Mouse (Mus musculus) T-helper 17 cell (primary cell): ENCODE data around the gene Dnaja2.

ENCODE experiments used
- in situ Hi-C, 2 experiments: fragments of 300-600 bp; cut with MboI, MseI; formaldehyde crosslinking; loops; 1 replicate in 1 of 2; 2 replicates in 1 of 2; pipeline ENCODE4 v1.15.1; 2025; ENCODE audit warnings: high pct_unique_total_duplicates in 2 of 2

Dnaja2 gene

DNA sequence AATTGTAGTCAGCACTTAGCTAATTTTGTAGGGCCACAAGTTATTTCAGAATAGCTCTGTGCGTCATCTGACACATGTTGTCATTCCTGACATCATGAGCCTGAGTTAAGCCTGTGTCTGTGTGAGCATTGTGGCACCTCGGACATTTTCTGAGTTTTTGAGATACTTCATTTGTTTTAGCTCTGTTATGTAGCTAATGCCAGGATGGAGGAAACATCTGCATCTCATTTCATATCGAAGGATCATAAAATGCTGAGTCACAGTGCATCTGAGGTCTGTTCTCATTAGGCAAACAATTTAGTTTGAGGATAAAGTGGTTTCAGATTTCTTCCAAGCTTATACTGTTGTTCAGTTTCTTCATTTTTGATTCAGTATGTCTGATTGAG, 2.5 kb upstream of the Dnaja2 start:
- in situ Hi-C loops = no loop called here

DNA sequence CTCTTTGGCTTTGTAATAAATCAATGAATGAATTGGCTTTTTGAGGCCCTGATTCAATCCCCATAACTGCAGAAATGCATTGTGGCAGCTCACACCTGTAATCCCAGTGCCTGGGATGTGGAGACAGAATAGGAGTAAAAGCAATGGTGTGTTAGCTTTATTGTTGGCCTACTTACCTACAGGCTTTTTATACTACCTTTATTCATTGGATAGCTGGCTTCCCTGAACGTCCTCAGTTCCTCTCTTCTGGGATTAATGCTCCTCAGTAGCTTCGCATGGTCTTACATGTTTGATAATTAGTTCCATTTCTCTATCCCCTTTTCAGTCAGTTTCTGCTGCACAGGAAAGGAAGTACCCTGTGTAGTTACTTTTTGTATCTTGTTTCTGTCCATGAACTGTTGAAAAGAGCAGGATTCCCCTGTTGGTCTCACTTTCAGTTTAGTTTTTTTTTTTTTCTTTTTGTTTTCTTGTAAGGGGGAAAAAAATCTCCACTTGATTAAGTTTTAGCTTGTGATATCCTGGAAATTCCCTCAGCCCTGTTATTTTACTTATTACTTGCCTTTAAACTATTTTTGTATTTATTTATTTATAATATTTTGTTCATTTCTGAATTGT, 1.9 kb upstream of the Dnaja2 start:
- in situ Hi-C loops = no loop called here

DNA sequence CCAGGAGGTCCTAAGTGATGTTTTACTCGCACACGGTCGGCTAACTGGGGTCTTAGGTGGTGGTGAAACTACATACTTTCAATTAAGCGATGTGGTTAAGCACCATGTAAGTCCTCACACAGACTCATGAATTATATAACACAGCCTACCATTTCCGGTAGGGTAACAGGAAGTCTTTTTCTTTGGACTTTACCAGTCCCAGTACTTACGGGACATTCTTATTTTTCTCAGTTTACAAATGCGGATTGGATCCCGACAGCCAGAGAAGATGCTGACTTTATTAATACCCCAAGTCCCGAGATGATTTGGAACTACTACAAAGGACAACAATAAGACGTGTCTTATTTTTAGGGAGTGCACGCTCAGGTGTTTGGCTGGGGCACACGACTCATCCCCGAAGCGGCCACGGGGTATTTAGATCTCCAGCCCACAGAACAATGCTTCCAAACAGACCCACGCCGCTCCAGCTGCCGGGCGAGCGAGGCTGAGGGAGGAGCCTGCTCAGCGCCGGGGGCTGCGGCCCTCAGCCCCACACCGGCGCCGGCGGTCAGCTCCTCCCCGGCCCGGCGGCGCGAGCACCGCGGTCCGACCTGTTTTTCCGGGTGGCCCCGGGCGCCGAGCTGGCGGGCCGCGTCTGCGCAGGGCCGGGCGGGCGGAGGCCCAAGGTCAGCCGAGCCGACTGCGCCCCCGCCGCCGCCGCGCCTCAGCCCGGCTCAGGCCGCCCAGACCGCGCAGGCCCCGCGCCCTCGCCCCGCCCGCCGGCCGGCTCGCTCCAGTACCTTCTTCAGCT, 558 bp downstream of the Dnaja2 start:
- in situ Hi-C loops = no loop called here

DNA sequence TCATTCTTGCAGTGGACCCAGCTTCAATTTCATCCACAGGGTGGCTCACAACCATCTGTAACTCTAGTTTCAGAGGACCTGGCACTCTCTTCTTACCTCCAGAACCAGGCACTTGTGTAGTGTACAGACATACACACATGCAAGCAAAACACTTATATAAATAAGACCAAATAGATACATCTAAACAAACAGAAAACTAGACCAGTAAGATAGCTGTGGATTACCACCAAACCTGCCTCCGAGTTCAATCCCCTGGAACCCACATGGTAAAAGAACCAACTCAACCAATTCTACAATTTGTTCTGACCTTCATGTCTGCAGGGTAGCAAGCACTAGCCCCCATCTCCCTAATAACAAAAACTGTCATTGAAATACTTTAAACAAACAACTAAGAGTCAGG, 3.2 kb downstream of the Dnaja2 start:
- in situ Hi-C loops = no loop called here

DNA sequence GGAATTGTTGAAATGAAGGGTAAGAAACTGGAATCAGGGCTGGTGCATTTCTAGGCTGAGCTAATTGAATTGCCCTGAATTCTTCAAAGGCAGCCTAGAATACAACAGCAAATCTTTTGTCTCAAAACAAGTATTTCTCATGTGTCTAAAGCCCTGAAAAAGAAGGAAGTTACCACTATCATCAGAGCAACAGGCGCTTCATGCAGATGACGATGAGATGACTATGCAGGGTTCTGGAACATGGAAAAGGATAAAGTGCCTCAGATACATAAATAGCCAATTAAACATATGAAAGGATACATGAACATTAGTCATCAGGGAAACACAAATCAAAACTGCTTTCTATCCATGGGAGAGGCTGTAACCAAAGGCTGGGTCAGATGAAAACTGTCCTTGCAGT, 18.8 kb downstream of the Dnaja2 start:
- in situ Hi-C loops = loop anchor here in 1 of 2 experiments (25.0 kb wide), 1 partner anchor 449 kb away; the partner anchor contains the start of genes Man2b1, Wdr83 and Wdr83os

DNA sequence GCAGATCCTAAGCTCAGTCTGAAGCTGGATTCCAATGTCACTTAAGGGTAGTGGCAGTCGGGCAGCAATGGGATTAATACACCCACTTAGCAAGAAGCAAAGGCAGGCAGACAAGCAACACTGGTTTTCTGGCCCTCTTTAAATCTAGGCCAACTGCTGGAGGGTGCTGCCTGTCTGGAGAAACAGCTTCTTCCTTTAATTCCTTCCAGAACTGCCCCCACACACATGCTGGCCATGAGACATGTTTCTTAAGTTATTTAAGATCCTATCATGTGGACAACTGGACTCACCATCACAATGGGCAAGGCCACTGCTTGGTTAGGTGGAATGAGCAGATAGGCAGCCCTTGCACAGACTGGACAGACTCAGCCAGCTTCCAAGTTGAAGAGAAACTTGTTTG, 21.0 kb downstream of the Dnaja2 start:
- in situ Hi-C loops = loop anchor here in 1 of 2 experiments (25.0 kb wide), 1 partner anchor 447 kb away; the partner anchor contains the start of genes Man2b1, Wdr83 and Wdr83os

DNA sequence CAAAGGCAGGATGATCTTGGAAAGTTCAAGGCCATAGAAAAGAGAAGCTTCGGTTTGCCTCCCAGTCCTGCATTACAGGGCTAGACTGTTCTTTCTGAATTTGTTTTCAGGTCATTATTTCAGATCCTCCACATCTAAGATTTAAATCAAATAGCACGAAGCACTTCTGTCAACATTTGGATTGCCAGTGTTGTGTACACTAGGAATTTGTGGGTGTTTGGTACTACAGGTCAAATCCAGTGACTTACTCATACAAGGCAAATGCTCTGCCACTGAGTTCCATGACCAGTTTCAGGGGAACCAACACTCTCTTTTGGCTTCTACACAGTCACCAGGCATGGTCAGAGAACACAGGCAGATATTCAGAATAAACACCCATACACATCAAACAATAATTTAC, 21.7 kb downstream of the Dnaja2 start:
- in situ Hi-C loops = loop anchor here in 1 of 2 experiments (25.0 kb wide), 1 partner anchor 446 kb away; the partner anchor contains the start of genes Man2b1, Wdr83 and Wdr83os

DNA sequence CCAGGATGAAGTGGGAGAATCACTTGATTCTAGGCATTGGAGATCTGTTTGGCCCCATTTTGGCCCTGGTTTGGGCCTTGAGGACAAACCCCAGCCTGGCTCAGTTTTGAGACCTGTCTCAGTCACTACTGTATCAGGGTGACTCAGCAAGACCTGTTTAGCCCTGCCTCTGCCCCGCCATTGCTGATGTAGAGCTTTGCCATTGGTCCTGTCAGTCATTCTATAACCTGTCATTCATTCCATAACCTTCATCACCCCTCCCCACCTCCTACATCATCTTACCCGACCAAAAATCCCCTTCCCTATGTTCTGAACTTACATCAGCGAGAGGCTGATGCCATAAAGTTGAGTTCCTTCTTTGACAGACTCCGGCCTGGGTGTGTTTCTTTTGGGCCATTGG, 22.3 kb downstream of the Dnaja2 start:
- in situ Hi-C loops = loop anchor here in 1 of 2 experiments (25.0 kb wide), 1 partner anchor 446 kb away; the partner anchor contains the start of genes Man2b1, Wdr83 and Wdr83os

DNA sequence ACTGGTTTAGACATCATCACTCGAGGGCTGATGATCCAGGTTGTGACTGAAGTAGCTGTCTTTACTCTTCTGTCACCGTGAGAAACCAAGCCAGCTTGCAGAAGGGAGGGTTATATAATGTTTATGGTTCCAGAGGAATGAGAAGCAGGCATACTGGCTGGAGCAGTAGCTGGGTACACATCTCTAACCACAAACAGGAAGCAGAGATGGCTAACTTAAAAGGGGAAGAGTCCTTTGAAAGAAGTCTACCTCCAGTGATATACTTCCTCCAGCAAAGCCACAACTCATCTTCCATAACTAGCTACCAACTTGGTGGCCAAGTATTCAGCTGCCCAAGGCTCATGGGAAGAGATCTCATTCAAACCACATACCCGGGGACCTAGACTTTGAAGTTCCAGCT, 23.7 kb downstream of the Dnaja2 start:
- in situ Hi-C loops = loop anchor here in 1 of 2 experiments (25.0 kb wide), 1 partner anchor 444 kb away; the partner anchor contains the start of genes Man2b1, Wdr83 and Wdr83os

DNA sequence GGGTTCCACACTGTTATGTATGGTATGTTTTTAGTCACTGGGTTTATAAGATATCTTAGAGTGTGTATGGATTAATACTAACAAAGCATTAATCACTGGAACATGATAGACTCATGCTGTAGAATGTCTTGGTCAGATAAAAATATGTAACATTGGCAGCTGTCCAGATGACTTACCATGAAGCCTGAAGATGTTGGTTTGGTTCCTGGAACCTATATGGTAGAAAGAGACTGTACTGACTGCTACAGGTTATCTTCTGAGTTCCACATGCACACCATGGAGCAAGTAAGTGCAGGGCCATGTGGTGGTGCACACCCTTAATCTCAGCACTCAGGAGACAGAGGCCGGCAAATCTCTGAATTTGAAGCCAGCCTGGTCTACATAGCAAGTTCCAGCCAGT, 24.4 kb downstream of the Dnaja2 start:
- in situ Hi-C loops = loop anchor here in 1 of 2 experiments (25.0 kb wide), 1 partner anchor 443 kb away; the partner anchor contains the start of genes Man2b1, Wdr83 and Wdr83os

DNA sequence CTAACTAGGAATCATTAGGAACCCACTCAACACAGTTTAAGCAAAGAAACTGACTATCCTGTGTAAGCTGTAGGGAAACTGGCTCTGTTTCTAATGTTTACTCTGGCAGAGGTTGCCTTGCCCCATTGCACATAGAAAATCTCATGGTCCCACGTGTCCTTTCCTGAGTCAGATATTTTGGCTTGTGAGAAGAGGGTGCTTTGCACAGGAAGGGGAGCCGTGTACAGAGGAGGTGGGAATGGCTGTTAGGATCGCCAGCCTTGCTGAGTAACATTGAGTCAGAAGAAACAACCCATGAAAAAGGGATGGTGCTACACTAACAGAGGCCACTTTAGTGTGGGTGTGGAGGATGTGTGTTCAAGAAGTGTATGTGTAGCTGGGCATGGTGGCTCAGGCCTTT, 26.2 kb downstream of the Dnaja2 start:
- in situ Hi-C loops = loop anchor here in 1 of 2 experiments (25.0 kb wide), 1 partner anchor 442 kb away; the partner anchor contains the start of genes Man2b1, Wdr83 and Wdr83os

DNA sequence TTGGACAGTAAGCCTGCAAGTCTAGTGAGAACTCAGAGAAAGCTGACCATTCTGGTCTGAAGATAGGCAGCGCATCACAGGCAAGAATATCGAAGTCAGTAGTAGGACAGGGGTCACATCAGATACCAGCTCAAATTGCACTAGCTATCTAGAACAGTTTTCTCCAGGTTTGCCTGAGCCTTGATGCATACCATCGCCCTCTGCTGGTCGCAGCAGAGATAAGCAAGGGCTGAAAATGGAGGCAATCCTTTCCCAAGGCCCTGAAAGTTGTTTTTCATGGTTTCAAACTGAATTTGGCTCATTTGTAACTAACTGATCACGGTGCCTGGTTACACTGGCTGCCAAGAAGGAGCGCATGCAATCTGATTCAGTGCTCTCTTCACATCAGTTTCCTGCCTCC, 29.0 kb downstream of the Dnaja2 start:
- in situ Hi-C loops = loop anchor here in 1 of 2 experiments (25.0 kb wide), 1 partner anchor 439 kb away; the partner anchor contains the start of genes Man2b1, Wdr83 and Wdr83os

DNA sequence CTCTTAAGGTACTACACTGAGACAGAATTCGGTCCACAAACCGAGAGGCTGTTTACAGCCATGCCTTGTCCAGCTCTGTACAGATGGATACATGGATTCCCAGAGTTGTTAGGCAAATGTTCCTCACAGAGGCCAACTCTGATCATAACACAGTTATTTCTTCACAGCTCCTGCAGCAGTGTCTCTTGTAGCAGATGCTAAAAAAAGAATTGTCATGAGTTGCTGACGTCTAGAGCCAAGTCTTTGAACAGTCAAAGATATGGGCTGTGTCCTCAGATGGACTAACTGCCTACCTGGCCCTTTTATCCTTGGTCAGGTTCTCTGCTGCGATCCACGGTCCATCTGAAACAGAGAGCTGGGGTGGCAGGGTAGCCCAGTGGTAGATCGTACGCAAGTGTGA, 31.1 kb downstream of the Dnaja2 start:
- in situ Hi-C loops = loop anchor here (5.0 kb wide), 1 partner anchor 67 kb away; no protein-coding TSS in a partner anchor

DNA sequence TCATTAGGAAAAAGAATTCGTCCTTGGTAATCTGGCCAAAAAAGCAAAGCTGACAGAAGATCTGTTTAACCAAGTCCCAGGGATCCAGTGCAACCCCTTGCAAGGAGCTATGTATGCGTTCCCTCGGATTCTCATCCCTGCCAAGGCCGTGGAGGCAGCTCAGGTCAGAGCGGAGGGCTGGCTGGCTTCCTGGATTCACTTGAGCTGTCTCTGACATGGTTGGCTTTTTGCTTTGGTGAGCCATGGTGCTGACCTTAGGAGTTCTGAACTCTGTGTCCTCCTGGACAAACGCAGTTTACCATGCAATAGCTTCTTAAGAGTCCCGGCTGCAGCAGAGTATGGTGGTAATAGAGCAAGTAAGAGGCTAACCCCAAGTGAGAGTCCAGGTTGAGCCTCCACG, 33.8 kb downstream of the Dnaja2 start:
- in situ Hi-C loops = loop anchor here (5.0 kb wide), 1 partner anchor 64 kb away; no protein-coding TSS in a partner anchor

DNA sequence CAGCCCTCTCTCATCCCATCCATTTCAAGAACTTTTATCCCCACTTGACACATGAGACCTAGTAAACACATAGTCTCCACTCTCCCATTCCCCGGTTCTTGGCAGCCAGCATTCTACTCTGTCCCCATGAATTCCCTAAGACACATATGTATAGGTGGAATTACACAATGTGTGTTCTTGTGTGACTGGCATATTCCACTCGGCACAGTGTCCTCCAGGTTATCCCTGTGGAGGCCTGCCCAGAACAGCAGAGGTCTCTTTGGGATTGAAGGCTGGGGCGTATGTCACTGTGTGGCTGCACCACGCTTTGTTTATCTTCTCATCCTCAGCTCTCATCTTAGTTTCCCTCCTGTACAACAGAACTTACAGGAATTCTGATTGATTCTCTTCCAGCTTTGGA, 34.6 kb downstream of the Dnaja2 start:
- in situ Hi-C loops = loop anchor here (5.0 kb wide), 1 partner anchor 63 kb away; no protein-coding TSS in a partner anchor

DNA sequence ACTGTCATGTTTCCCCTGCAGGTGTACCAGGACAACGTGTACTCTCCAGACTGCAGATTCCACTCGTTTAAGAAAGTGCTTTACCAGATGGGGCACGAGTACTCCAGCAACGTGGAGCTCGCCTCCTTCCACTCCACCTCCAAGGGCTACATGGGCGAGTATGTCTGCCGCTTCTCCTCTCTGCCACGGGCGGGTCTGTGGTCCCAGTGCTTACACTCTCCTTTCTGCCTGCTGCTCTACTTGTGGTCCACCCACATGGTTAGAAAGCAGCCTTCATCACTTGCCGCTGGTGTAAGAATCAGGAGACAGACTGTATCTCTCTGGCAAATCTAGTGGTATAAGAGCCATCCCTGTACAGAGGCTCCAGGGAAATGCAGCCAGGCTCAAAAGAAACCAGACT, 37.2 kb downstream of the Dnaja2 start:
- in situ Hi-C loops = loop anchor here in 1 of 2 experiments (10.0 kb wide), 1 partner anchor 1797 kb away; no protein-coding TSS in a partner anchor

DNA sequence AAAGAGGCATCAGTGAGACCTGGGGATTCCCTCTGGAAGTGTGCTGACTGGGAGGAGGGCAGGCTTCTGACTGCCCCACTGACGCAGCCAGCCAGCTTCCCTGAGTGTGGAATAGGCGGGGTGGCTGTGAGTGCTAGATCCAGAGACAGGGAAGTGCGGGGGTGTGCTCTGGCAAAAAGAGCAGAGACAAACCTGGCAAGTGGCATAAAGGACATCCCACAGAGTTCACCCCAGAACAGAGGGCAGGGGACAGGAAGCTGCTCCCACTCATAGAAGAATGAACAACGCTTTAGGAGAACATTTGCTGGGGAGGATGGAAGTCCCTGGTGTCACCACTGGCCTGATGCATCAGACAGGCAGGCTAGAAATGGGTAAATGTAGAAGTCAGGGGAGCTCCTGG, 37.8 kb downstream of the Dnaja2 start:
- in situ Hi-C loops = loop anchor here in 1 of 2 experiments (10.0 kb wide), 1 partner anchor 1797 kb away; no protein-coding TSS in a partner anchor

DNA sequence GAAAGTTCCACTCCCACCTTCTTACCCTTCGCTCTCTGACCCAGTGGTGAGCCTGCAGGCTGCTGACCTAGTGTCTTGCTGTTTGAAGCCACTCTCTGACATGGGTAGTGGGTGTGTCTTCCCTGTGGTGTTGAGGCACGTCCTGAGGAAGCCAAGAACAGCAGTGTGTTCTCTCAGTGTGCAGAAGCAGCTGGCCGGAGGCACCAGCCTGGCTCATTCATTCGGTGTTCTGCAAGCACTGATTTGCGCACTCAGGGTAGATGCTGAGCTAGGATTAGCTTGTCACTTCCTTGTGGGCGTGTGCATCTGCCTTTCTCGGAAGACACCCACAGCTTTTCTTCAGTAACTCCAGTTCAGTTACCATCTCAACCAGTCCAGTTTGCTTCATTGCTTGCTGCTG, 39.8 kb downstream of the Dnaja2 start:
- in situ Hi-C loops = loop anchor here in 1 of 2 experiments (10.0 kb wide), 1 partner anchor 1799 kb away; no protein-coding TSS in a partner anchor

DNA sequence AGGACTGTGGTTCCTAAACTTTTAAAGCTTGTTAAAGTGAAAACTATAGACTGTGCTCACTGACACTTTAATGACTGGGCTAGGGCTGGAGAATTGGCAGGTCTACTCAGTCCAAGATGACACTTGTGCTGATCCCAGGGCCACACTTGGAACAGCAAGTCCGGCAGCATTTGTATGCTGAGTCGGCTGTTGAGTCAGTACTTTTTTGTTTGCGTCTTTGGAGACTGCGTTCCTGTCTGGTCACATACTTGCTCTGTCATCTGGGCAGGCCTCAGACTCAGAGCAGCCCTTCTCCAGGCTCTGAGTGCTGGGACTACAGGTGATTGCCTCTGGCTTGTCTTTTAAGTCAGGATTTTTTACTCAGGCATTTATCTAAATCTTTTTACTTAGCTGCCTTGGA, 41.9 kb downstream of the Dnaja2 start:
- in situ Hi-C loops = loop anchor here in 1 of 2 experiments (10.0 kb wide), 1 partner anchor 1802 kb away; no protein-coding TSS in a partner anchor

DNA sequence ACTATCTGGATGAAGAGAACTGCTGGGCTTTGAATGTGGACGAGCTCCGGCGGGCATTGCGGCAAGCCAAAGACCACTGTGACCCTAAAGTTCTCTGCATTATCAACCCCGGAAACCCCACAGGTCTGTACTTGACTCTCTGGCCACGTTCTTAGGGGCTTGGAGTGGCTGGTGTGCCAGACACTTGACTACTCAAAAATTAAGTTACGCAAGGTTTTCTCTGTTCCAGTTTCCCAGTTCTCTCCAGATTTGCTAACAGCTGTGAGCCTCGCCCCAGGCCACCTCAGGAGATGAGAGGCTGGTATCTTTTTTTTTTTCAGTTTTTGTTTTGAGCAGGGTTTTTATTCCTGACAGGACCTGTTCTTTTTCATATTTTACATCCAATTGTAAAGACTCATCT, 42.9 kb downstream of the Dnaja2 start:
- in situ Hi-C loops = loop anchor here in 1 of 2 experiments (10.0 kb wide), 1 partner anchor 1803 kb away; no protein-coding TSS in a partner anchor

DNA sequence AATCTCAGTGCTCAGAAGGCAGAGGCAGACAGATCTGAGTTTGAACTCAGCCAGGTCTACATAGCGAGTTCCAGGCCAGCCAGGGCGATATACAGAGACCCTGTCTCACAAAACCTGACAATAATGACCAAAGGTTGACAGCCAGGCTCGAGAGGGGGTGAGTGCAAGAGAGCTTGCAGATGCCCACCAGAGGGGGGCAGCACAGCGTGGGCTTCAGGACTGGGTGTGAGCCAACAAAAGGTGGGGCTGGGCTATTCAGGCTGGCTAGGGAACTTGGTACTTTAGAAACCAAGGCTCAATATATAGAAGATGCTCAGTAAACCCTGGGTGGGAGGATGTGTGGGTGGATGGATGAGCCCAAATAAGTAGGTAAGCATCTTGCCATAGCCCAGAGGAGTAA, 46.5 kb downstream of the Dnaja2 start:
- in situ Hi-C loops = loop anchor here in 1 of 2 experiments (10.0 kb wide), 1 partner anchor 356 kb away; no protein-coding TSS in a partner anchor
